Mouse (Mus musculus): ENCODE measurements around the gene Tcf7l1.

GRCm38 (mm10) chr6:72720852-72721251, 68.2 kb downstream of the Tcf7l1 start:
- TF ChIP-seq CTCF (IDR thresholded peaks at IDR 0.05; ENCODE audit: low read depth) (no peak), EP300 (IDR thresholded peaks at IDR 0.05; ENCODE audit: low read depth) (no peak)
